Mouse (Mus musculus): ENCODE measurements around the gene Hist2h3b. TPM values are rescaled to one million over a fixed set of nuclear protein-coding genes. Genes with fewer than 3 reads are reported as not detected.
"Not testable (repeated sequence)": the region's sequence is repeated elsewhere in the genome, so short reads cannot be mapped to it uniquely, and the experiment has no call there.

Gene Hist2h3b
- total RNA-seq, 2 experiments from 2014 or later = 340 to 373 TPM

DNA sequence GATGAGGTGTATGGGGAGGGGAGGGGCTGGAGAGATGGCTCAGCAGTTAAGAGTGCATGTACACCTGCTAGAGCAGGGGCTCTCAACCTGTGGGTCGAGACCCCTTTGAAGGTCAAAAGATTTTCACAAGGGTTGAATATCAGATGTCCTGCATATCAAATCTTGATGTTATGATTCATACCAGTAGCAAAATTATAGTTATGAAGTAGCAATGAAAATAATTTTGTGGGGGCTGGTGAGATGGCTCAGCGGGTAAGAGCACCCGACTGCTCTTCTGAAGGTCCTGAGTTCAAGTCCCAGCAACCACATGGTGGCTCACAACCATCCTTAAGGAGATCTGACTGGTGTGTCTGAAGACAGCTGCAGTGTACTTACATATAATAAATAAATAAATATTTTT, 22.3 kb downstream of the Hist2h3b start:
- not testable (repeated sequence) for ATAC-seq (replicated peaks; ENCODE audit: low FRiP score, poor library complexity, severe bottlenecking)

DNA sequence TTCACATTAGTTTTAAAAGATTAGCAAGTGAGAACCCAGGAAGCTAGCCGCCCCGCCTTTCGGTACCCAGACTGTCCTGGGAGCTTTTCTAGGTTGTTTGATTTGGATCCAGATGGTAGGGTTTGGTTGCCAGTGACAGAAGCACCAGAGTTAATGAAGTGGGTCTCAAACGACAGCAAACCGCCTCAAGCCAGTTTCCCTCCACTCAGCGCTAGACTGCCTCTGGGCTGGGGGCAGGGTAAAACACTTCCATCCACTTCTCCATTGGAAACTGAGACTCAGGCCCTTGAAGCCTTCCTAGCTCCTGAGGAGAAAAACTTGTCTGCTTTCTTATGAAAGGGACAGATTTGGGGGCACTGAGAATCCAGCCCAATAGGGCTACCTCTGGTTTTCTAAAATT, 24.2 kb downstream of the Hist2h3b start:
- no peak for ATAC-seq (replicated peaks; ENCODE audit: low FRiP score, poor library complexity, severe bottlenecking)

DNA sequence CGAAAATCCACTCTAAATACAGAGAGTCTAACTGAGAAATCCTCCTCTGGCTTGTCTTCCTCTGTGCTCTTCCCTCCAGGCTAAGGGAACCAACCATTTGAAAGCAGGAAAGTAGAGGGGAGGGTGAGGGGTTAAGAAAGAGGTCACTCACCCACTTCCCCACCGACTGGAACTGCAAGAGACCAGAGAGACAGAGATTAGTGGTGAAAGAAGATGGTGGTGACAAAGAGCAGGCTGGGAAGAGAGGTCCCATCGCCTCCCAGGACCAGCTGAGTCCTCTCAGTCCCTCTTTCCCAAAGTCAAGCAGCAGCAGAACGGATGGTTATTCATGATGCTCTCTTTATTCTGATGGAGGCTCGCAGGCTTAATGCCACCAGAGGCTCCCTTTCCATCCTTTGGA, 24.9 kb downstream of the Hist2h3b start:
- no peak for ATAC-seq (replicated peaks; ENCODE audit: low FRiP score, poor library complexity, severe bottlenecking)

DNA sequence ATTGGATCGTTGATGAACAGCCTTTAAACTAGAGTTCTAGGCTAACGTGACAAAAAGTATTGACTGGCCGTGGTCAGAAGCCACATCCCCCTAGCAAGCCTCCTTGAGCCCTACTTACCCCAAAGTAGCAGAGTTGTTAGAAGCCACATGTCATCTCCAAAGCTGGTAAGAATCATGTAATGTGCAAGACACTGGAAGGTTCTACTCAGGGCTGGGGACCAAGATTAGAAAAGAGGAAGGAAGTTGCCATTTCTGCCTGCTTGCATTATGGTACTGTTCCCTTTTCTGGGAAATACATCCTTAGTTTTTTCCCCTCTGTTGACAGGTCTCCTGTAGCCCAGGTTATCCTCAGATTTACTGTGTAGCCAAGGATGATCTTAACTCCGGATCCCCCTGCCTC, 25.3 kb downstream of the Hist2h3b start, which contains the start of gene Fcgr1:
Gene Fcgr1, minus strand, starts transcription at position 183 of the 400 bp plus-strand sequence.
- ATAC-seq (replicated peaks; ENCODE audit: low FRiP score, poor library complexity, severe bottlenecking) = no peak

DNA sequence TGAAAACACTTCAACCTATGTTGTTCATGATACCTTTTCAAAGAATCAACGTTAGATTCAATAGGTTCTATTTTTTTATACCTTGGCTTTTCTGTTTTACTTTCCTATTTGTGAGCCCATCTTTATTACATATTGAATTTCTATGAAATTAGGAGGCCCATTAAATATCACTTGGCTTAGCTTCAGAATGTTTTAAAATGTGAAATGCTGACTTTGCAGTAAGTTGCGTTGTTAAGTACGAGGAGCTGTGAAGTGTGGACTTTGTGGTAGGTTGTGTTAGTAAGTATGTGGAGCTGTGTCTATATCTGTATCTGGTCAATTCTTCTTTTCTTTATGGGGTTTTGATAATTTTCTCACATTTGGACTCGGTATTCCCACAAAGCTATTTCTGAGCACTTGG, 29.9 kb downstream of the Hist2h3b start:
- ATAC-seq (replicated peaks; ENCODE audit: low FRiP score, poor library complexity, severe bottlenecking) = no peak

DNA sequence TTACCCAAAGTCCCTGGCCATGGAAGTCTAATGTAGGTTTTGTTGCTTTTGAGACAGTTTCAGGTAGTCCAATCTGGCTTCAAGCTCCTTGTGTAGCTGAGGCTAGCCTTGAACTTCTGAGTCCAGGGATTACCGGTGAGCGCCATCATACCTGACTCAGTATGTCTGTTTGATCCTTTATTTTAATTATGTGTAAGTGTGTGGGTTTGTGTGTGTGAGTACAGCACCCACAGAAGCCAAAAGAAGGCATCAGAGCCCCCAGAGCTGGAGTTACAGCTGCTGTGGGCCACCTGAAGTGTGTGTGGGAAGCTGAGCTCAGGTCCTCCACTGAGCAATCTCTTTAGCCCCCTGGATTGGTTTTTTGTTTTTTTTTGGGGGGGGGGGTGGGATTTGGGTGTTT, 31.1 kb downstream of the Hist2h3b start:
- ATAC-seq (replicated peaks; ENCODE audit: low FRiP score, poor library complexity, severe bottlenecking) = no peak

DNA sequence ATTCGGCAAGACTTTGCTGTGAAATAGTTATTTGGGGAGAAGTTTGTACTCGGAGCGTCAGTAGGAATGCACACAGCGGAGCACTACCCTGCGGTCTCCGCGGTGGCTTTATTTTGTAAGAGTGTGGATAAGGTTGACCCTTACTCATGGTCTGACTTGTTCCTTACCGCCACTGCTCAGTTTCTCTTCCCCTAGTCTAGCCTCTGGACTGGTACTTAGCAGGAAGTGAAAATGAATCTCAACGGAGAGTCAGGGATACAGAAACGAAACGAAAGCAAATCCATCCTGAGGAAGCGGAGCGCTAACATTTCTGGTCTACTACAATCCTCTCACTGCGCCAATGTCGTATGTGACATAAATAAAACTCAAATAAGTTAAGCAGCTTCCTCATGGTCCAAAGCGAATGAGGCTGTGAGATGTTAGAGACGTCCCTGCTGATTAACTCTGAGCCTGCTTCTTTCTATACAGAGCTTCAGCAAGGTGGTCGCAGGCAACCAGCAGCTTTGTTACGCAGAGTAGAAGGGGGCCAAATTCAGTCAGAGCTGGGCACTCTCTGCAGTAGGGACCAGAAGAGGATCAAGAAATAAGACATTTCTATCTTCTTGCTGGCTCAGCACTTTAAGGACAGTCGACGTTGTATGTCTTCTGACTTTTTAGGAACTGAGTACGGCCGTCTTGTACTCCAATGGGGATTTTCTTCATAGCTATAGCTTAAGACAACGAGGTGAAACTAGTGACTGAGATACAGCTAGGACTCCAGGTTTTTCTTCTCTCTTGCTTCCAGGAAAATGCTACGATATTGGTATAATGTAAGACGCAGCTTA, 32.5 kb downstream of the Hist2h3b start:
- ATAC-seq (replicated peaks; ENCODE audit: low FRiP score, poor library complexity, severe bottlenecking) = no peak

DNA sequence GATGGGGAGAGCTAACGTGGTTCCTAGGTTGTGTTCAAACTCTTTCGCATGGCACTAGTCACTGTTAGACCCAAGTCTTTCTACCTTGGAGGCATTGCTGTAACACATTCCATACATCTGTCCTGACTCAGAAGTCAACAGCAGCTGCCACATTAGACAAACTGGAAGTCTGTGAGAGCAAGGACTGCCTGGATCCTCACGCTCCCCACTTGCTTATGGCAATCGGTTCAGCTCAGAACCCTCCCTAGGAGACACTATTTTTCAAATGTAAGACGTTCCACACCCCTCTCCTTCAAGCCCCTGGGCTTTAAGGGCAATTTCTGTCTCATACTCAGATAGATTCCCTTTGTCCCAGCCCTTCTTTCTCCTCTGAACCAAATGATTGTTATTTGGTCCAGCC, 33.6 kb downstream of the Hist2h3b start:
- ATAC-seq (replicated peaks; ENCODE audit: low FRiP score, poor library complexity, severe bottlenecking) = no peak

DNA sequence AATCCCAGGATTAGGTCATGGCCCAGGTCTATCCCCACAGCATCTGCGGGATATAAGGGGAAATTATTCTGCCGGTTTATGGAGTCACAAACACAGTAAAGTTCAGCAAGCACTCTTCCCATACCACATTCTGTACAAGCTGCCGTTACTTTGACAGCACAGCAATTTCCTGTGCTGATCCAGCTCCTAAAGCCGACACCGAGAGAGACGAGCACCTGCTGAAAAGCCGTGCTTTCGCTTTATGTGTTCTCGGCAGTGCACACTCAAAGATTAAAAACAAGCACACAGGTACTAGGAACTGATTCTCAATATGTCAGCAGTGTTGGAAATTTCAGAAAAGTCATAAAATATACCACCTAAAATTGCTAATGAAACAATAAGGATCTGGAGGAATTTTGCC, 38.1 kb downstream of the Hist2h3b start:
- no peak for ATAC-seq (replicated peaks; ENCODE audit: low FRiP score, poor library complexity, severe bottlenecking)

DNA sequence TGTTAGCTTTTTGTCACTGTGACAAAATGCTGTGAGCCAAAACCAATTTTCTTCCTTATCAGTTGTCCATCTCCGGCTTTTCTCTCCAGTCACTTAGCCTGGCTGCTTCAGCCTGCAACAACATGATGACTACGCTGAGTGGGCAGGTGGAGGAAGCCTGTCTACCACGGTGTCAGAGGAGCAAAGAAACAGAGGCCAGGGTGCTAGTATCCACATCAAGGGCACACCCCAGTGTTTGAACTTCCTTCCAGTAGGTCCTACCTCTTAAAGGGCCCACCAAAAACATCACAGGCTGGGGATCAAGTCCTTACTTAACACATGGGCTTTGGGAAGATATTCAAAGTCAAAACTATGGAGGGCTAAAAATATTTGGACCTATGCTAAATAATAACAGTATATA, 41.0 kb downstream of the Hist2h3b start:
- no peak for ATAC-seq (replicated peaks; ENCODE audit: low FRiP score, poor library complexity, severe bottlenecking)

DNA sequence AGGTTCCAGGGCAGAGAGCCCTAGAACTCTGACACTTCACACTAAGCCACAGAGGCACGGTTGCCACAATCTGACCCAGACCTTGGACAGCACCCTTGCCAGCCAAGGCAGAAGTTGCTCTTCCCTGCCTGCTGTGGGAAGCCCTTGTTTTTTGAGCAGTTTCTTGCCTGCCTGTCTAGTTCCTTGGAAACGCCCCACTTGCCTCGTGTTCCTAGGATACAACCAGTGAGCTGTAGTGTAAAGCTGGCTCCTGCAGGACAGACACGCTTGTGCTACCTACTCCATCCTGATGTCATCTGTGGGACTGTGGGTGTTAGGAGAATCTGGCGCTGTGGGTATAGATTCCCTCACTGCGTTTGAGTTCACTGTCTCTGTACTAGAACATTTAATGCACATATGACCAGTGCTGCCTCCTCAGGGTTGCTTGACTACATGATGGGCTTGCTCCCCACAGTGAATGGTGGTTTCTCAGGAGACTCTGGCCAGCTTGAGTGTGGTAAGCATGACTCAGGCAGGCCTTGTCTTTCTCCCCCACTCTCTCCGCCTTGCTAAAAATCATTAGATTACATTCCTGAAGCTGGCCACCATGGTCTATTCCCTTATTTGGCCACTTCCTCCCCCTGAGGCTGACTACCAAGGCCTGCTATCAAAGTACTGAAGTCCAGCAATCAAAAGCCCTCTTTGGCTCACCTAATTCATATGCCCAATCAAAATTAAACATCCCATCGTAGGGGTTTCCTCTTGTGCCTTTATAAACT, 44.1 kb downstream of the Hist2h3b start:
- no peak for ATAC-seq (replicated peaks; ENCODE audit: low FRiP score, poor library complexity, severe bottlenecking)

Other genes starting within 250 kb of the Hist2h3b start
- 2.5 and 14.2 TPM in 2 replicates for gene Vps45, start 210.2 kb upstream of the Hist2h3b start, total RNA-seq (2015; ENCODE audit: low replicate concordance)
- gene Vps45, start 210.2 kb upstream of the Hist2h3b start, total RNA-seq (2017; ENCODE audit: low replicate concordance) = 5.1 and 7.1 TPM in 2 replicates
- 1.0 and 2.1 TPM in 2 replicates for gene Otud7b, start 164.1 kb upstream of the Hist2h3b start, total RNA-seq (2015; ENCODE audit: low replicate concordance)
- gene Otud7b, start 164.1 kb upstream of the Hist2h3b start, total RNA-seq (2017; ENCODE audit: low replicate concordance) = 6.1 and 12.8 TPM in 2 replicates
- not detected in 2 replicates for gene Mtmr11, start 106.7 kb upstream of the Hist2h3b start, total RNA-seq (2015; ENCODE audit: low replicate concordance)
- 0.34 TPM in 1 of 2 replicates, not detected in the other for gene Mtmr11, start 106.7 kb upstream of the Hist2h3b start, total RNA-seq (2017; ENCODE audit: low replicate concordance)
- gene Sf3b4, start 96.3 kb upstream of the Hist2h3b start, total RNA-seq (2015; ENCODE audit: low replicate concordance) = 20.9 and 24.9 TPM in 2 replicates
- gene Sf3b4, start 96.3 kb upstream of the Hist2h3b start, total RNA-seq (2017; ENCODE audit: low replicate concordance) = 3.6 and 3.8 TPM in 2 replicates
- gene Sv2a, start 87.5 kb upstream of the Hist2h3b start, total RNA-seq (2015; ENCODE audit: low replicate concordance) = not detected in 2 replicates
- gene Sv2a, start 87.5 kb upstream of the Hist2h3b start, total RNA-seq (2017; ENCODE audit: low replicate concordance) = not detected in 2 replicates
- 8.8 TPM in 1 of 2 replicates, not detected in the other for gene Bola1, start 48.9 kb upstream of the Hist2h3b start, total RNA-seq (2015; ENCODE audit: low replicate concordance)
- 3.2 and 5.9 TPM in 2 replicates for gene Bola1, start 48.9 kb upstream of the Hist2h3b start, total RNA-seq (2017; ENCODE audit: low replicate concordance)
- 6.5 TPM in 1 of 2 replicates, not detected in the other for gene Hist2h2ab, start 48.8 kb upstream of the Hist2h3b start, total RNA-seq (2015; ENCODE audit: low replicate concordance)
- gene Hist2h2ab, start 48.8 kb upstream of the Hist2h3b start, total RNA-seq (2017; ENCODE audit: low replicate concordance) = 35.6 and 94.8 TPM in 2 replicates
- 18.3 and 36.8 TPM in 2 replicates for gene Hist2h2ac, start 47.8 kb upstream of the Hist2h3b start, total RNA-seq (2015; ENCODE audit: low replicate concordance)
- 1,217 and 1,495 TPM in 2 replicates for gene Hist2h2ac, start 47.8 kb upstream of the Hist2h3b start, total RNA-seq (2017; ENCODE audit: low replicate concordance)
- 19.2 and 22.6 TPM in 2 replicates for gene Hist2h2be, start 47.5 kb upstream of the Hist2h3b start, total RNA-seq (2015; ENCODE audit: low replicate concordance)
- 19.5 and 32.7 TPM in 2 replicates for gene Hist2h2be, start 47.5 kb upstream of the Hist2h3b start, total RNA-seq (2017; ENCODE audit: low replicate concordance)
- 139 and 198 TPM in 2 replicates for gene Hist2h3c2, start 29.5 kb upstream of the Hist2h3b start, total RNA-seq (2015; ENCODE audit: low replicate concordance)
- gene Hist2h3c2, start 29.5 kb upstream of the Hist2h3b start, total RNA-seq (2017; ENCODE audit: low replicate concordance) = 86.0 and 97.2 TPM in 2 replicates
- gene Hist2h2aa2, start 28.4 kb upstream of the Hist2h3b start, total RNA-seq (2015; ENCODE audit: low replicate concordance) = 65.5 and 89.0 TPM in 2 replicates
- gene Hist2h2aa2, start 28.4 kb upstream of the Hist2h3b start, total RNA-seq (2017; ENCODE audit: low replicate concordance) = 1,562 and 3,181 TPM in 2 replicates
- gene Hist2h2aa1, start 23.2 kb upstream of the Hist2h3b start, total RNA-seq (2015; ENCODE audit: low replicate concordance) = not detected in 2 replicates
- gene Hist2h2aa1, start 23.2 kb upstream of the Hist2h3b start, total RNA-seq (2017; ENCODE audit: low replicate concordance) = 1,803 and 3,861 TPM in 2 replicates
- 16.7 and 20.9 TPM in 2 replicates for gene Hist2h3c1, start 22.0 kb upstream of the Hist2h3b start, total RNA-seq (2015; ENCODE audit: low replicate concordance)
- 15.1 TPM in 1 of 2 replicates, not detected in the other for gene Hist2h3c1, start 22.0 kb upstream of the Hist2h3b start, total RNA-seq (2017; ENCODE audit: low replicate concordance)
- 114 and 128 TPM in 2 replicates for gene Hist2h4, start 5.3 kb upstream of the Hist2h3b start, total RNA-seq (2015; ENCODE audit: low replicate concordance)
- gene Hist2h4, start 5.3 kb upstream of the Hist2h3b start, total RNA-seq (2017; ENCODE audit: low replicate concordance) = 46.8 and 67.0 TPM in 2 replicates
- 715 and 759 TPM in 2 replicates for gene Hist2h2bb, start 1.1 kb downstream of the Hist2h3b start, total RNA-seq (2015; ENCODE audit: low replicate concordance)
- 2,995 and 4,039 TPM in 2 replicates for gene Hist2h2bb, start 1.1 kb downstream of the Hist2h3b start, total RNA-seq (2017; ENCODE audit: low replicate concordance)
- 9.0 and 10.8 TPM in 2 replicates for gene Fcgr1, start 25.3 kb downstream of the Hist2h3b start, total RNA-seq (2015; ENCODE audit: low replicate concordance)
- 4.0 and 4.5 TPM in 2 replicates for gene Fcgr1, start 25.3 kb downstream of the Hist2h3b start, total RNA-seq (2017; ENCODE audit: low replicate concordance)
- not detected in 2 replicates for gene BC107364, start 183.7 kb downstream of the Hist2h3b start, total RNA-seq (2015; ENCODE audit: low replicate concordance)
- gene BC107364, start 183.7 kb downstream of the Hist2h3b start, total RNA-seq (2017; ENCODE audit: low replicate concordance) = not detected in 2 replicates